Mouse (Mus musculus) c-Kit-positive CD71-positive TER-119-positive erythroid progenitor cells, embryonic 14.5 days (primary cell): ENCODE data around the gene Zfp385a.

Source experiments
- DNase-seq: peaks from one replicate; pipeline ENCODE4 v3.0.0-alpha.2; 2013; ENCODE audit warnings: low spot score

Zfp385a gene

DNA sequence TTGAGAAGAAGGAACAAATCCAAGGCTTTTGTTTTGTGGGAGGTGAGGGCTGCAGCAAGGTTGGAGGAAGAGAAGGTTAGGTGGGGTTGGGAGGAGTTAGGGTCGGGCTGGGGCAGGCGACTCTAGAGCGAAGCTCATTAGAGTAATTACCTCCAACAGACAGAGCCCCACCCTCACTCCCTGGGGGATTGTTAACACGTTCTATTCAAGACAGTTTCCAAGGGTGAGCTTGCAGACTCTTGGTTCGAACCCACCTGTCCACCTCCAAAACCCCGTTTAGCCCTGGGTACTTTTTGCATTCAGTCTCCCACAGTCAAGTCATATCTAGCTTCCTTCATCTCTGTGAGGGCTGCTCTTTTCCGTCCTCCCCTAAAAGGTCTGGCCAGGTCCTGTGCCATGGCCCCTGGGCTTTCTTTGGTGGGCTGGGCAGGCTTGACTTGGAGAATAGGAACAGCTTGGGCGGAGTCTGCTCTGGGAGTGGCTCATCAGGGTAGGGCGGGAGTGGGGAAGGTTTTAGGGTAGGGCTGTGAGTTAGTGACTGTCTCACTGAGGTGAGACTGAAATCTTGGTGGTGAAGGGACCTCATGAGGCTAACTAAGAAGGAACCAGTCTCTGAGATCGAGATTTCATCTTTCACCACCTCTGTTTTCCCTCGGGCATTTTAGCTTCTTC lies 2.8 kb downstream of the Zfp385a start:
- DNase-seq: no peak

DNA sequence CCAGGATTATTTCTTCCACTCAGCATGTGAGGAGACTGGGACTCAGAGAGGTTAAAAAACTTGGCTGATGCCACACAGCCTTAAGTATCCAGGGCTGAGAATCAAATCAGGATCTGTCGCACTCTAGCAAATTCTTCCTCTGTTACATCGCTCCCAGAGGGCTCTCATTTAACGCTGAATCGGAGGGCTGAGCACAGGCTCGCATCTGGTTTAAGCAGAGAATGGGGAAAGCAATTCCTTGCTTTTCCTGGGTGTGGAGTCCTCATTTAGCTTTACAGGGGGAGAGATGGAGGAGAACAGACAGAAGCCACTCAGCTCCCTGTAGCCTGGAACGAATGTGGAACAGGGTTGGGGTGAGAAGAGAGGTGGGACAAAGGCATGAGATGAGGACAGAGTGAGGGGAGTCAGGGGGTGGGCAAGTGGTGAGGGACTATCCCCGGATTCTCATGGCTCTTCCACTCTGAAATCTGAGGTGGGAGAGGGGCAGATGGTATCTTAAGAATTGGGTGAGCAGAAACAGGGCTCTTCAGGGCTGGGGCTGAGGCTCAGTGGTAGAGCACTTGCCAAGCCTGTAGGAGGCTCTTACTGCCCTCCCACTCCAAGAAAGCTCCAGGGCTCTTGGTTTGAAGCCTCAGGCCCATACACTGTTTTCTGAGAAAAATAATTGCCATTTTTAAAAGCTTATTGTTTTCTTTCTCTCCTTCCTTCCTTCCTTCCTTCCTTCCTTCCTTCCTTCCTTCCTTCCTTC lies 4.2 kb downstream of the Zfp385a start:
- no peak for DNase-seq

DNA sequence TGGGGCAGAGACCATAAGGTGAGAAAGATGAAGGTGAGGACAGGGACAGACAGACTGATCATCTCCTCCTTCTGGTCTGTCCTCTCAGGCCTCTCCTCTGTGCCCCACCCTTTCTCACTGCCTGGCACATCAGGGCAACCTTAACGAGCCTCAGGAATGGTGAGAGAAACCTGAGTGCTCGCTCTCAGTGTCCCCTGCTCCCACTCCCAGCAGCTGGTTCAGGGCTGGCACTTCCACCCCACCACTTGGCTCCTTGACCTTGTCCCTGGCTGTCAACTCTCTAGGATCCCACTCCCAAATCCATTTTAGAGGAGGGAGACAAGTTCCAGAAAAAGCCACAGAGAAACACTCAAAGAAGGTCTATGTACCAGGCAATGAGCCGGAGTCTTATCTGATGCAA lies 4.9 kb downstream of the Zfp385a start:
- DNase-seq: no peak

DNA sequence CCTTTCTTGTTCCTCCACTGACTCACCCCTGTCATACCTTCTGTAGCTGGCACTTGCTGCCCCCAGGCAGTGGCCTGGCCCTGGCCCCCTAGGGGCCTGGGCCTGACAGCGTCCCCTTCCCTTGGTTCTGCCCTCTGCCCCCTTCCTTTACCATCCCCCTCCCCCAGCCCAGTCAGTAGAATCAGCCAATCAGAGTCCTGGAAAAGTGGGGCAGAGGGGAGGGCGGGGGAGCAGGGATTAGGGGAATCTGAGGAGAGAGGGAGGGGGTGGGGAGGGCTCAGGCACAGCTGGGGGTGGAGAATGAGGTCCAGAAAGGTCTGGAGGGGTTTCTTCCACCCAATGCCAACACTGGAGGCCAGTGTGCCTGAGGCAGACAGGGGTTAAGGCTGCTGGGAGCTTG lies 5.7 kb downstream of the Zfp385a start:
- no peak for DNase-seq

DNA sequence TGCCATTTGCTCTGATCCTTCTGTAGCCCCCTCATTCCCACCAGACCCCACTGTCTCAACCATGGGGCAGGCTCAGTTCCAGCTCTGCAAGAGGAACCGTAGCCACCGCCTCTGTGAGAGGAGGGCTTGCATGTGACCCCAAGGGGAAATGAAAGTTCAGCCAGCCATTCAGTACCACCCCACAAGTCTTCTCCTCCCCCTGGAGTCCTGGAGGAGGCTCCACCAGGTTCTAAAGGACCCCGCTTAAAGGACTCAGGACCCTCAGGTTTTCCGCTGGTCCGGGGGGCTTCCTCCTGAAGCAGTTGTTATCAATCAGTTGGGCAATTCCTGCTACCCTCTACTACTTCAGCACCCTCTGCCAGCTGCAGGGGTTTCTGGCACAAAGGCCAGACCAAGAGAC lies 6.2 kb downstream of the Zfp385a start:
- DNase-seq: no peak

DNA sequence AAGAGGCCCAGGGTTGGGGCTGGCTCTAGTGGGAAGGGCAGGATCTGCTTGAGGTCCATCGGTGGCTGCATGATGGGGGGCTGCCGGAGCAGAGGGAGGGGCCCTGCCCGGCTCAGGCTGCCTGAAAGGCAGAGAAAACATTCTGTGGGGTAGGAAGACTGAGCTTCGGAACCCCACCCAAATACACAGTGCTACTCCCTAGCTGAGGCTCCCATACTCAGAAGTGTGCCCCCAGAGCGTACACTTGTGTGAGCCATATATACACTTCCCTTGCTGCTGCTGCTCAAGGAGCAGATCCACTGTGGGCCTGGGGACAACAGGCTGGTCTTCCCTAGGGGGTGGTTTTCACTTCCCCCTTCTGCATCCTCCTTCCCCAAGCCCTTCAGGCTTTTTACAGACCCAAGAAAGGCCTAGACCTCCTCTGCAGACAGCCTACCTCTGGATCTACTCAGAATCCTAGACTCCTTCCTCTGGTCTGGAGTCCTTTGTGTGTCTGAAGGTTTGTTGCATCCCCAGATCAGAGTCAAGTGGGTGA lies 6.7 kb downstream of the Zfp385a start:
- DNase-seq: no peak

DNA sequence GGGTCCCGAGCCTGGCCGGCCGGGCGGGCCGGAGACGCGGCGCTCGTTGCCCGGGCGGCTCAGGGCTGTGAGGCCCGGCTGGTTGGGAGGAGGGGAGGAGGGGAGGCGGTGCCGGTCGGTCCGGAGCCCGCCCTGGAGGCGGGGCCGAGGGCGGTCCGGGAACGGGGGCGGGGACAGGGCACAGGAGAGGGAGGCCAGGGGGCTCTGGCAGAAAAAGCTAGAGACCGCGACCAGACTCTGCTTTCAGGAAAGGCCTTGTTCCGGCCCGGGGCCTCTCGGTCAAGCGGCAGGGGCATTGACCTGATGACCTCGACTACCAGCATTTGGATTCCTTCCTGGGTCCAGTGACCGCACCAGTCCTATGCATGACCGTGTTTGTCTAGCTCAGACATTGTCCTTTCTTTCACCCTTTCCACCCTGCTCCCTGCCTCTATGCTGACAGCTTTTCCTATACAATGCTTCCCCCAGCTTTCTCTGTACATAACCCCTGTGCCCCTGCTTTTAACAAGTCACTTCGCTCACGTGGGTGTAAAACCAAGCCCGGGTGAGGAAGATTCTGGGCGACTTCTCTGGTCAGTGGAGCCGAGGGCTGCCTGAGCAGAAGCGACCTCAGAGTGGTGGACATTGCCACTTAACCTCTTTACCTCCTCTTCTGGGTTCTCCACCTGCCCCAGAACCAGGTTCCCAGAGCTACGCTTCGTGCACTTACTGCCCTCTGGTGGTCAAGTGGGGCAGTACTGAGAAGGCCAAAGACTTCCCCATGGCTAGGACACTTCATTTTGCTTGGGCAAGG lies 16.2 kb downstream of the Zfp385a start:
- peak; percentile 82 for DNase-seq

DNA sequence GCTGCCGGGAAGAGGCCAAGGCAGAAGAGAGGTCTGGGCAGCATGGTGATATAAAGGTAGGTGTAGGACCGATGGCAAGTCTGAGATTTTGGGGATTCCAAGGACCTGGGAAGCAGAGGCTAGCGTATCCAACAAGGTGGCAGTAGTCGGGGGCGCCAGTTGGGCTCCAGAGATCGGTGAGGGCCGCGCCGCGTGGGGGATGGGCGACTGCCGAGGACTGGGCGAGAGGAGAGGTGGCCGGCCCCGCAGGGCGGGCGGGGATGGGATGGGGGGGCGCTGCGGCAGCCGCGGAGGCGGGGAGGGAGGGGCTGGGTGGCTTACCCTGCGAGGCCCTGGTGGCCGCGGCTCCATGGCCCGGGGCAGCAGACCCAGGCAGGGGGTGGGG lies 16.8 kb downstream of the Zfp385a start:
- DNase-seq: no peak

DNA sequence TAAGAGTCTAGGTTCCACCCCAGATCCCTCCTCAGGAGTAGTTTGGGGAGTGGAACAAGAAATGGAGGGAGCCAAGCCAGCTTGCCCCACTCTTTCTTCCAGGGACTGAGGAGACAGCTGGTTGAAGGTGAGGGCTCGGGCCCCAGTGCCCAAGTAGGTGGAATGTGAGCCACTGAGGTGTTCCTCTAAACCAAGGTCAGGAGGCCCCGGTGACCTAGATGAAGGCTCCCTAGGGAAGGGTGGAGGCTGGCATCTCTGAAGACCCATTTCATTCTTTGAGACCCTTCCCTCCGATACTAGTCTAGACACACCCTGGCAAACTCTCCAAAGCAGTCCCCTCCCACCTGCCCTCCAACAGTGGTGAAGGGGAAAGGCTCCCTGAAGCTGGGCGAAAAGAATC lies 17.5 kb downstream of the Zfp385a start:
- DNase-seq: no peak

DNA sequence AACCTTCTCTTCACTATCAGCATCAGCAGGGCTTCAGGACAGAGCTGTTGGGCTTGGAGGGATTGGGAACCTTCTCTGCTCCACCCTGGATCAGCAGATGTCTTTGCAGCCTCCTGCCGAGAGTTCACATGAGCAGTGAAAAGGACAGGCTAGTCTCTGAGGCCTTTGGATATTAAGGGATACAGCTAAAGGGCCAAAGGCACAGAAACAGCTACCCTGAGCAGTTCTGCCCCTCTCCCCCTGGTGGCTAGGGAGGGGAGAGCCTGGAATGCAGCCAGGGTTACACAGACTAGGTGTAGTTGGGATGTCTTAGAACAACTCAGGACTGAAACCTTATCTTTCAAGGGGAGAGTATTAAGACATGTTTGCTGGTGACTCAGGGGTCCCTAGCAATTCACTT lies 18.8 kb downstream of the Zfp385a start:
- no peak for DNase-seq

DNA sequence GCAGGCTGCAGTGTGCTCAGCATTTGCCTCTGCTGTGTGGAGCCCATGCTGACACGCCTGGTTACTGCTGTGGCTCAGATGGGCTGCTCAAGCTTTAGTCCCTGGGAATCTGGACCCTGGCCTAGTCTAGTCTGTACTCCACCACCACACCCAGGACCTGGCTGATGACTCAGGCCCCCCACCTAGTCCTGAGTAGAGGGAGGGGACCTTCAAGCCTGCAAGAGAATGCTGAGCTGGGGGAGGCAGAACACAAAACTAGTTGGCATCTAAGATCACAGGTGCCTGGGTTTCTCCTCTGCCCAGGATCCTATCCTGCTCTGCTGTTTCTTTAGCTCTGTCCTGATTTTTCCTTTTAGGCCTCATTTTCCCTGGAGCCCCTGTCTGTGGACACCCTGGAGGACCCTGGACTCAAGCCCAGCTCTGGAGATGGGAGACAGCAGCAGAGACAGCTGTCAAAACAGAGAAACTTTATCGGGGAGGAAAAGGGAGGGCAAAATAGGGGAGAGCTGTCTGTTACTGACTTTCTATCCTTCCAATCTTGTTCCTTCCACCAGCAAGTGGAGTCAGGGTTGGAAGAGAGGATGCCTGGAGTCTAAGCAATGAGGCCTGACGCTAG lies 21.6 kb downstream of the Zfp385a start:
- DNase-seq: no peak

DNA sequence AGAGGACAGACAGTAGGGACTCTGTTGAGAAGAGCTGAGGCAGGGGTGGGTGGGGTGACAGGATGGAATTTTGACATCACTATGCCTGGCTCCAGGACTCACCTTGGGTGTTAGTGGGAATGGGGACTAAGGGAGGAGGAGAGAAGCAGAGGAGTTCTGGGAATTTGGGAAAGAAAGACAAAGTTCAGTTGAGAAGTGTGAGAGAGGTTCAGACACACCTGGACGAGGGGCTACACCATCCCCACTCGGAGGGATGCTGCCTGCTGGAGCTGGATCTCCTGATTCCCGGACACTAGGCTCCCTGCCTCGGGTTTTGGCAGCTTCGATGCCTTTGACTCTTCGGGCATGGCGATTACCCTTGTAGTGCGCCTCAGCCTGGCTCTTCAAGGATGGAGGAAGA lies 22.2 kb downstream of the Zfp385a start:
- no peak for DNase-seq

DNA sequence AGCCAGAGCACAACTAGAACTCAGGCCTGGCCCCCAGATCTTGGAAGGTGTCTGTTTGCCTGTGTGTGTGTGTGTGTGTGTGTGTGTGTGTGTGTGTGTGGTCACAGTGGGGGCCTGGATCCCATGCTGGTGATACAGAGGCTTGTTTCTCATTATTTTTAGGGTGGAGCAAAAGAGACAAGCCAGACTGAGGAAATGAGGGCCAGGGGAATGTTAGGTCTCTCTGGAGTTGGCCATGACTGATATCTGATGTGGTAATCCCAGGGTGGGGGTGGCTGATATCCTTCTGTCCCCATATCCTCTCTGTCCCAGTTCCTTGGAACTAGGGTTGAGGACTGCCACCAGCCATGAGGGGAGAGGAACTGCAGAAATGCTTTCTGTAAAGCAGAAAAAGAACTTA lies 22.8 kb downstream of the Zfp385a start:
- no peak for DNase-seq

DNA sequence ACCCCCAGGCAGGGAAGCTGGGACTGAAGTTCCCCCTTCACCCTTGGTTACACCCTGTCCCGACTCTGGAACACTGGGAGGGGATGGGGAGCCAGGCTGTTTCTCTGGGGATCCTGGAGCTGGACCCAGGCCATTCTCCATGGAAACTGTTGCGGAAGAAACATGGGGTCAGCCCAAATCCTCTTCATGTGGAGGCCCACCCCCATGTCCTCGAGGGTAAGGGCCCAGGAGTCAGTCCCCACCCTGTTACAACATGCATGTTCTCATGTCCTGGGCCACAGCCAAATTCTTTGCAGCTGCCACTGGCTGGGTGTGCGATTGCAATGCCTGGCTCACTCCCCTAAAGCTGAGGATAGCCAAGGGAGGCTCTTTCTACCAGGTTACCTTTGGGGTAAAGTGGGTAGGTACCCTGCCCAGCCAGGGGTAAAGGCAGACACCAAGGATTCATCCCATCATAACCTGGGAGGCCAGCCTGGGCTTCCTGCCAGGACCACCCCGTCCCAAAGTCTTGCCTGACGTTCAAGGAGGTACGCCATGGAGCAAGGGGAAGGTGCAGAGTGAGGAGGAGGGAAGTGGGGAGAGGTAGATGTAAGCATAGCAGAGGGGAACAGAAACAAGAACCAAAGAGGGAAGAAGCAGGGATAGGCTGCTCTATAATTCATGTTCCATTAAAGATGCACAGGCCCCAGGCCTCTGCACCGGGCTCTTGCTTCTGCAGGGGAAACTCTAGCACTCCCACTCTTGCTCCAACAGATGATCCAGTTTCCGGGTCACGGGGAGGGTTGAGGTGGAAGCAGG lies 23.7 kb downstream of the Zfp385a start:
- DNase-seq: no peak

DNA sequence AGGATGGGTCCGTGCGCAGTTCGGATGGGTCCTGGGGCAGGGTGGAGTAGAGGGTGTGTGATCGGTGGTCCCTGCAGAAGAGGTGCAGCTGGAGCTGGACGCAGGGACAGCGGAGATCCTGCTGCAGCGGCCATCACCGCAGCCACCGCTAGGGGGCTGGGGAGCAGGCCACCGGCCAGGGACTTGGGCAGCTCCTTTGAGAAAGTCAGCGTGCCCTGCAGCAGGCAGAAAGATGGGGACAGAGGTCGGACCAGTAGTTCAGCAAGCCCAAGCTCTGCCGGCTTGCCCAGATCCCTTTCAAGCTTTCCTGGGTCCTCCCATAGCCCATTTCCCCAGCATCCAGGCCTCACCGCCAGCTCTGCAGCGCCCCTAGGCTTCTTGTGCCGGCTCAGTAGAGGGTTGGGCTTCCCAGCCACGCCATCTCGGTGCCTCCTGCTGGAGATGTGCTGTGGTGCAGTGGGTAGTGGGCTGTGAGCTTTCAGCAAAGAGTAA lies 24.8 kb downstream of the Zfp385a start:
- DNase-seq: no peak

DNA sequence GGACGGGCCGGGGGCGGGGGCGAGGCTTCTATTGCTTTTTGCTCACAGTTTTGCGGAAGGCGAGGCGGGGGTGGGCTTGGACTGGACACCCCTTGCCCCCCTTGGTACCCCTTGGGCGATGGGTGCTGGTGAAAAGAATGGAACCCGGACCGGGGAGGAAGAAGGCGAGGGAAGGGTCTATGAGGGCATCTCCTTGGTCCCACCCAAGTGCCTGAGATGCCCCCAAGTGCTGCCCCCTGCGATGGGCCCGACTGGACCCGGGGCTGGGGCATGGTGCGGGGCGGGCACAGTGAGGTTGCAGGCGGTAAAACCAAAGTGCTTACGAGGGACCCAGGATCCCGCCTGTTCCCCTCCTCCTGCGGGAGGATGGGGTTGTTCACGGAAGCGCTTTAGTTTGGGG lies 25.7 kb downstream of the Zfp385a start:
- no peak for DNase-seq

DNA sequence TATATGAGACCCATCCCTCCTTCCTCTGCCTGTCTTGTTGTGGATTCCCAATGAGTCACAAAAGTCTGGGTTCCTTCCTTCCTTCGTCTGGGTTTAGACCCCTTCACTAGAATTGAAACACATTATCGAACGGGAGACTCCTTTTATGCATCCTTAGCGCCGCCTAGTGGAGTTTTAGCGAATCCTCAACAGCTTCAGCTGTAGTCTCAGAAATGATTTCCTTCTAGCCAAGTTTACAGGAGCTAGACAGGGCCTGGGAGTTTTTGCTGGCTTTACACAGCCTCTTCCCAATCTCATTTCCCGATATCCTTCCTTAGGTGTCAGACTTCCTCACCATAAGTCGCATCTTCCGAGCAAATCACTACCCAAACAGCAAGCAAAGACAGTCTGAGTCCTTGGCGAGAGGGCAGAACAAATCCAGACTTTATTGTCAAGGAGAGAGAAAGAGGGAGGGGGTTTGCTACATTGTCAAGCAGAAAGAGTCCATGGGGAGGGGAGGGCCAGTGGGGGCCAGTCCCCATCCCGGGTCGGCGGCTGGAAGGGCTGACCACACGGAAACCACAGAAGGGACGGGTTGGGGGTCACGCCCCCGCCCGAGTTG lies 26.3 kb downstream of the Zfp385a start:
- peak; percentile 64 for DNase-seq

DNA sequence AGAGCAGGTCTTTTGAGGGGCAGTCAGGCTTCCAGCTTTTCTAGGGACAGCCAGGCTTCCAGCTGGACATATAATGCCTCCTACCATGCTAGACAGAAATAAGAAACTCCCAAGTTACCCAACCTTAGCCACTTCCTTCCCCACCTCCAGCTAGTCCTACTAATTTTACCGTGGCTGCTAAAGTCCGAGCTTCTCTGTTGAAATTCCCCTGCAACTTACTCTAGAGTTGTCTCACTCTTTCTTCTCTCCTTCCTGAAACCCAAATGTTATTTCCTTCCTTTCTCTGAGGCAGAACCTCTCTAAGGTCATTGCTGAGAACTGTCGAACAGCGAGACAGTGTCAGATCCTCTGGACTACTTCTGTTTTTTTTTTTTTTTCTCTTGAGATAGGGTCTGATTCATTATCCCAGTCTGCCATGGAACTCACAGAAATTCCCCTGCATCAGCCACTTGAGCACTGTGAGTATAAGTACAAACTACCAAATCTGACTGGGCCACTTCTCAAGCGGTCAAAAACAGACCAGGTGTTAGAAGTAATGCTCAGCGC lies 29.5 kb downstream of the Zfp385a start, which contains the start of gene Gpr84:
Gene Gpr84 (minus strand): TSS at position 248 of the 546 bp plus-strand sequence.
- no peak for DNase-seq

DNA sequence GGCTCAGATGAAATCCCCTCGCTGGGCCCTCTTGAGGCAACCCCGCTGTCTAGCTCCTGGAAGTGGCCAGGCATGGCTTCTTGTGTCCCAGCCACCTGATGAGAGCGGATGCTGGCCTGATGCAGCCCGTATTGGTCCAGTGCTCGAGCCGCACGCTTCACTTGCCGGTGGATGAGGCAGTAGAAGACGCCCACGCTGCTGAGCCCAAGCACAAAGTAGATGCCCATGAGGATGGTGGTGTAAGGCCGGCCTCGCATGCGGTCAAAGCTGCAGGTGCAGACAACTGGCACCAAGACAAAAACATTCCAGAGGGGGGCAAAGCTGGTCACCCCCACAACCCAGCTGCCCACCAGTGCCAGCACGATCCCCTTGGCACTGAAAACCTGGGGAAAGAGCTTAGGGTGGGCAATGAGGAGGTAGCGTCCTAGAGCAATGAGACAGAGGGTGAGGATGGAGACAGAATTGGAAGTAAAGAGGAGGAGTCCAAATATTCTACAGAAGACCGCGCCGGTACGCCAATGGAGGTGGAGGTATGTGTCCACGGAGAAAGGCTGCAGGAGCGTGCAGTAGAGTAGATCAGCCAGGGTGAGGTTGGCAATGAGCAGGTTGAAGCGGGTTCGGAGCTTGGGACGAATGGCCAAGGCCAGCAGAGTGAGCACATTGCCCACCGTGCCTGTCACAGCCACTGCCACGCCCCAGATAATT lies 30.9 kb downstream of the Zfp385a start:
- DNase-seq: no peak
